In the genomic region with DNA sequence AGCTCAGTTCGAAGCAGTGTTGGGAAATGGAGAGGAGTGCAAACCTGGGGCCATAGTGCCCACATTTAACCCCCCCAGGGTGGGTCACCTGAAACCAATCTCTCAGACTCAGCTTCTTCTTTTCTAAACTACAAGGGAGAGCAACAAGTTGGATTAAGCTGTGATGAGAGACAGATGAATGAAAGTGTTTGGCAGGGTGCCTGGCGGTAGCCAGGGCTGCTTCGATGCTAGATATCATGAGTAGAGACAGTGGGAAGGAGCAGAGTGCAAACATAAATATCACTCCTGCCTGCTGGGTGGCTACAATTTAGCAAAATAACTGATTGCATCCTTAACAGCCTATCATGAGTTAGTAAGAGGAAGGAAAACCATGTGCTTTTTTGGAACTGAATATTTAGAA, we compare ENCODE assay signal across 27 mouse cellular contexts.
A peak's percentile ranks its signal among the peaks of the same experiment; 100 is the strongest.
DNase-seq lines count a peak whose midpoint lies in the region; ATAC-seq lines count a peak whose summit lies in the region.
"Had no signal": no experiment of that assay in that cellular context is flagged by ENCODE, and none has a peak within 500 bp of the region (broad histone marks: within the 10 kb centered on the region; RNA-seq: fewer than 3 reads in every experiment).

No protein-coding gene starts in this region.

- H3K9me3 ChIP-seq in forebrain, embryonic 14.5 days (replicated peaks; ENCODE audit: control insufficient read depth, low read length): no peaks in the 10 kb centered on the region
- H3K9me3 ChIP-seq in forebrain, embryonic 12.5 days: no peaks in the 10 kb centered on the region
- H3K9me3 ChIP-seq: embryonic facial prominence, embryonic 13.5 days; forebrain, embryonic 10.5 days; forebrain, embryonic 15.5 days; heart, embryonic 15.5 days; hindbrain, embryonic 10.5 days had no signal

- no peak for ATAC-seq in cerebellum, adult (ENCODE audit: insufficient number of reproducible peaks, low FRiP score, low TSS enrichment)
- ATAC-seq in forebrain, embryonic 14.5 days: no peak
- ATAC-seq in forebrain, embryonic 12.5 days (ENCODE audit: low FRiP score): no peak
- ATAC-seq: forebrain, embryonic 15.5 days; intestine, postnatal 0 days; Patski had no signal

- no peaks in the 10 kb centered on the region for H3K27me3 ChIP-seq in forebrain, embryonic 14.5 days (replicated peaks; ENCODE audit: control insufficient read depth, insufficient read depth, low read length)
- H3K27me3 ChIP-seq in forebrain, embryonic 12.5 days: no peaks in the 10 kb centered on the region
- H3K27me3 ChIP-seq: CH12.LX; embryonic facial prominence, embryonic 13.5 days; forebrain, embryonic 15.5 days; heart, embryonic 12.5 days; heart, embryonic 15.5 days; Patski had no signal

- 61% methylated on average over 3 of the region's 3 CpGs for WGBS in forebrain, embryonic 14.5 days
- 89% methylated on average over 3 of the region's 3 CpGs for WGBS in forebrain, embryonic 12.5 days

- intact Hi-C loops in left cerebral cortex, postnatal 4 days (cut with DNase I): no loop called here

- peak; percentile 61 to 66 for DNase-seq in cerebellum, postnatal 10 days
- peak; percentile 46 for DNase-seq in forebrain, embryonic 14.5 days (ENCODE audit: low spot score)
- DNase-seq in left cerebral cortex, postnatal 4 days: peak; percentile 43
- DNase-seq in left cerebral cortex, adult 9 months (ENCODE audit: low spot score in 2 of 2): no peak
- DNase-seq in right cerebral cortex, postnatal 4 days: peak; percentile 5
- DNase-seq in right cerebral cortex, adult 2 months (ENCODE audit: low spot score in 2 of 2): no peak
- DNase-seq: adrenal gland, postnatal 25 days; B cell, adult 2 months; cerebellum, adult 11 months; cerebellum, adult 2 months; gastrocnemius, postnatal 25 days; heart, adult 18-20 months; heart, postnatal 10 days; heart, postnatal 36 days had no signal

- H3K27ac ChIP-seq in forebrain, embryonic 14.5 days (ENCODE audit: low read depth, low read length): no peak overlapping the region
- no peak overlapping the region for H3K27ac ChIP-seq in forebrain, embryonic 12.5 days
- H3K27ac ChIP-seq: embryonic facial prominence, embryonic 13.5 days; forebrain, embryonic 10.5 days; forebrain, embryonic 15.5 days; heart, embryonic 15.5 days; hindbrain, embryonic 10.5 days; hindbrain, embryonic 14.5 days had no signal

- H3K4me2 ChIP-seq in forebrain, embryonic 14.5 days (ENCODE audit: low read length): no peak overlapping the region
- H3K4me2 ChIP-seq in forebrain, embryonic 12.5 days: no peak overlapping the region
- H3K4me2 ChIP-seq: embryonic facial prominence, embryonic 13.5 days; forebrain, embryonic 15.5 days; heart, embryonic 12.5 days; heart, embryonic 15.5 days; hindbrain, embryonic 14.5 days had no signal

- H3K4me1 ChIP-seq in forebrain, embryonic 14.5 days (ENCODE audit: control insufficient read depth, insufficient read depth, low read length): no peaks in the 10 kb centered on the region
- no peaks in the 10 kb centered on the region for H3K4me1 ChIP-seq in forebrain, embryonic 12.5 days
- H3K4me1 ChIP-seq: embryonic facial prominence, embryonic 13.5 days; forebrain, embryonic 10.5 days; forebrain, embryonic 15.5 days; heart, embryonic 12.5 days; heart, embryonic 15.5 days; hindbrain, embryonic 10.5 days had no signal

- H3K36me3 ChIP-seq in forebrain, embryonic 14.5 days (ENCODE audit: control insufficient read depth, insufficient read depth, low read length): no peaks in the 10 kb centered on the region
- H3K36me3 ChIP-seq in forebrain, embryonic 12.5 days (replicated peaks): no peaks in the 10 kb centered on the region
- H3K36me3 ChIP-seq: embryonic facial prominence, embryonic 13.5 days; forebrain, embryonic 10.5 days; forebrain, embryonic 15.5 days; G1E; heart, embryonic 12.5 days; heart, embryonic 15.5 days; hindbrain, embryonic 10.5 days had no signal

- no peak overlapping the region for H3K4me3 ChIP-seq in forebrain, embryonic 14.5 days (ENCODE audit: low read depth, low read length)
- no peak overlapping the region for H3K4me3 ChIP-seq in forebrain, embryonic 12.5 days (replicated peaks)
- H3K4me3 ChIP-seq: embryonic facial prominence, embryonic 13.5 days; forebrain, embryonic 10.5 days; forebrain, embryonic 15.5 days; heart, embryonic 12.5 days; heart, embryonic 15.5 days; hindbrain, embryonic 10.5 days had no signal

- H3K9ac ChIP-seq in forebrain, embryonic 14.5 days (ENCODE audit: low read length): no peak overlapping the region
- H3K9ac ChIP-seq in forebrain, embryonic 12.5 days: no peak overlapping the region
- H3K9ac ChIP-seq: embryonic facial prominence, embryonic 13.5 days; forebrain, embryonic 15.5 days; heart, embryonic 12.5 days; heart, embryonic 15.5 days; hindbrain, embryonic 14.5 days had no signal

Comparison
In these comparisons a context has a peak if more than half of its experiments do, and no peak if none do; other contexts are left out.
1. DNase-seq: peak in cerebellum, postnatal 10 days (2 of 2), forebrain, embryonic 14.5 days (single experiment), left cerebral cortex, postnatal 4 days (single experiment) and right cerebral cortex, postnatal 4 days (single experiment); none in left cerebral cortex, adult 9 months (0 of 2) and right cerebral cortex, adult 2 months (0 of 2).